Mouse (Mus musculus): ENCODE results near the gene Dedd2.
A peak's percentile ranks its signal among the peaks of the same experiment; 100 is the strongest.

Dedd2 gene

GRCm38 (mm10) chr7:25178787-25179605, 41.4 kb downstream of the Dedd2 start:
- DNase-seq (ENCODE audit: low read depth): no peak

GRCm38 (mm10) chr7:25178317-25178716, 42.1 kb downstream of the Dedd2 start:
- no peak for DNase-seq (ENCODE audit: low read depth)

- DNase-seq (ENCODE audit: low read depth): no peak
These were observed 46.1 kb downstream of the Dedd2 start for GRCm38 (mm10) chr7:25174343-25174742.

GRCm38 (mm10) chr7:25172669-25173068, 47.7 kb downstream of the Dedd2 start:
- no peak for DNase-seq (ENCODE audit: low read depth)

GRCm38 (mm10) chr7:25170583-25170982, 49.8 kb downstream of the Dedd2 start:
- no peak for DNase-seq (ENCODE audit: low read depth)

GRCm38 (mm10) chr7:25166106-25166505, 54.3 kb downstream of the Dedd2 start:
- DNase-seq (ENCODE audit: low read depth): no peak

- no peak for DNase-seq (ENCODE audit: low read depth)
These were observed 64.2 kb downstream of the Dedd2 start for GRCm38 (mm10) chr7:25156158-25156648.

- DNase-seq (ENCODE audit: low read depth): peak; percentile 84
These were observed 64.8 kb downstream of the Dedd2 start for GRCm38 (mm10) chr7:25155469-25156157.

GRCm38 (mm10) chr7:25154648-25155047, 65.8 kb downstream of the Dedd2 start:
- DNase-seq (ENCODE audit: low read depth): peak; percentile 54

GRCm38 (mm10) chr7:25153841-25154240, 66.6 kb downstream of the Dedd2 start:
- DNase-seq (ENCODE audit: low read depth): no peak

GRCm38 (mm10) chr7:25151916-25152556, 68.4 kb downstream of the Dedd2 start:
- no peak for DNase-seq (ENCODE audit: low read depth)

GRCm38 (mm10) chr7:25151009-25151408, 69.4 kb downstream of the Dedd2 start:
- no peak for DNase-seq (ENCODE audit: low read depth)

GRCm38 (mm10) chr7:25150151-25150663, 70.2 kb downstream of the Dedd2 start:
- no peak for DNase-seq (ENCODE audit: low read depth)

Measured in 416B (cell line).